Comparison of ENCODE assay signal across 10 mouse cellular contexts in the genomic region with DNA sequence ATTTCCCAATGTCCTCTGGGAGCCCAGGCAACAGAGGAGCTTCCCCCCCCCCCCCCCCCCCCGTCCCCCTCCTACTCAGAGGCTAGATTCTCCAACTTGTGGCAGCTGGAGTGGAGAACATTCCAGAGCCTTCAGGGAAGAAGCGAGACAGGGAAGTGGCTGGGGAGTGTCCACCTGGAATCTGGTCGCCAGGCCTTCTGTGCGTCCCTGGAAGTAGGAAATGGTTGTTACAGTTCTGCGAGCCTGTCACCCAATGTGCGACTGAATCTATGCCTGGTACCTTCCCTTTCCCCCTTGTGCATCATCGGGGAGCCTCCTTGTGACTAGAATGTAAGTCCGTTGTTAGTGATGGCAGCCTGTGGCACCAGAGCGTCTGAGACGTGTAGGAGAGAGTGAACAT. TPM values are rescaled to one million over a fixed set of nuclear protein-coding genes. Genes with fewer than 3 reads are reported as not detected.
DNase-seq lines count a peak whose midpoint lies in the region; ATAC-seq and TF ChIP-seq lines count a peak whose summit lies in the region.
"Had no signal": no experiment of that assay in that cellular context is flagged by ENCODE, and none has a peak within 500 bp of the region (broad histone marks: within the 10 kb centered on the region; RNA-seq: fewer than 3 reads in every experiment).

No protein-coding gene starts in this region.

- no peak overlapping the region; the same call in 1 of the 2 replicates for H3K9ac ChIP-seq in hindbrain, embryonic 13.5 days
- H3K9ac ChIP-seq: forebrain, embryonic 13.5 days had no signal

- DNase-seq in heart, adult 18-20 months: peak; percentile 19 to 33
- no peak for DNase-seq in heart, postnatal 25 days (ENCODE audit: low spot score)
- peak; percentile 17 for DNase-seq in right cerebral cortex, adult 18-20 months
- no peak for DNase-seq in right cerebral cortex, postnatal 4 days
- DNase-seq in lung, adult 2 months: peak; percentile 37
- no peak for DNase-seq in embryo, embryonic 9.5 days (ENCODE audit: extremely low spot score)
- DNase-seq in thymus, postnatal 0 days (ENCODE audit: low spot score): no peak
- DNase-seq: cerebellum, adult 11 months had no signal

- 37% methylated on average over 10 of the region's 10 CpGs for WGBS in lung, adult 2 months
- 72% methylated on average over 9 of the region's 10 CpGs for WGBS in hindbrain, embryonic 13.5 days

- H3K27me3 ChIP-seq in hindbrain, embryonic 13.5 days: no peaks in the 10 kb centered on the region
- H3K27me3 ChIP-seq: forebrain, embryonic 13.5 days had no signal

- H3K9me3 ChIP-seq in hindbrain, embryonic 13.5 days: no peaks in the 10 kb centered on the region
- H3K9me3 ChIP-seq: forebrain, embryonic 13.5 days had no signal

- H3K4me1 ChIP-seq in lung, adult 2 months (ENCODE audit: control insufficient read depth, insufficient read depth, low read length): no peaks in the 10 kb centered on the region; the same call in 1 of the 2 replicates
- H3K4me1 ChIP-seq in hindbrain, embryonic 13.5 days (replicated peaks): peaks cover 6% of the 10 kb centered on the region; the same call in 1 of the 2 replicates

- H3K36me3 ChIP-seq in hindbrain, embryonic 13.5 days: no peaks in the 10 kb centered on the region

- ATAC-seq in hindbrain, embryonic 13.5 days (ENCODE audit: low FRiP score): no peak
- ATAC-seq: forebrain, embryonic 13.5 days had no signal

- H3K27ac ChIP-seq in hindbrain, embryonic 13.5 days: no peak overlapping the region
- H3K27ac ChIP-seq: forebrain, embryonic 13.5 days had no signal

- intact Hi-C loops in heart, postnatal 25 days (cut with DNase I): no loop called here

- no peak for TF ChIP-seq CTCF in lung, adult 2 months (IDR thresholded peaks at IDR 0.05; ENCODE audit: insufficient read depth, low read length)

- no peak for TF ChIP-seq POLR2A in lung, adult 2 months (IDR thresholded peaks at IDR 0.05; ENCODE audit: borderline replicate concordance, extremely low read depth, low read depth, low read length)

- peak overlapping the region; percentile 41 for H3K4me3 ChIP-seq in lung, adult 2 months (replicated peaks; ENCODE audit: extremely low read depth, low read depth, low read length)
- H3K4me3 ChIP-seq in hindbrain, embryonic 13.5 days: no peak overlapping the region
- H3K4me3 ChIP-seq: forebrain, embryonic 13.5 days had no signal

- H3K4me2 ChIP-seq in hindbrain, embryonic 13.5 days: no peak overlapping the region
- H3K4me2 ChIP-seq: forebrain, embryonic 13.5 days had no signal

RNA-seq across cellular contexts. Expression of a gene that starts 2.4 kb away (rescaled TPM):
- 1 to 10 TPM; 4.3 to 6.8 TPM for total RNA-seq in heart, adult 18-20 months (2021)
- total RNA-seq in heart, postnatal 25 days (2021): 1 to 10 TPM; 6.6 to 7.8 TPM
- 7.9 and 8.3 TPM in 2 replicates for polyA plus RNA-seq in lung, adult 2 months (2012; rRNA removed)
- 17.5 and 18.4 TPM in 2 replicates for polyA plus RNA-seq in hindbrain, embryonic 13.5 days (2015; fragmentation: Nextera tagmentation; extraction: Ambion mirVana)
- polyA plus RNA-seq in thymus, postnatal 0 days (2015; fragmentation: Nextera tagmentation; extraction: Ambion mirVana): 6.8 and 9.2 TPM in 2 replicates

RNA-seq across cellular contexts. Expression of a gene that starts 27.5 kb away (rescaled TPM):
- total RNA-seq in heart, adult 18-20 months (2021): 10 to 100 TPM; 24.0 to 31.6 TPM
- total RNA-seq in heart, postnatal 25 days (2021): 10 to 100 TPM; 24.5 to 28.1 TPM
- polyA plus RNA-seq in lung, adult 2 months (2012; rRNA removed): 5.1 and 6.1 TPM in 2 replicates
- polyA plus RNA-seq in hindbrain, embryonic 13.5 days (2015; fragmentation: Nextera tagmentation; extraction: Ambion mirVana): 5.5 and 8.0 TPM in 2 replicates
- 3.1 and 4.2 TPM in 2 replicates for polyA plus RNA-seq in thymus, postnatal 0 days (2015; fragmentation: Nextera tagmentation; extraction: Ambion mirVana)

RNA-seq across cellular contexts. Expression of a gene that starts 48.2 kb away (rescaled TPM):
- total RNA-seq in heart, adult 18-20 months (2021): 1 to 10 TPM; 4.2 to 7.5 TPM
- total RNA-seq in heart, postnatal 25 days (2021): 1 to 10 TPM; 6.2 to 8.2 TPM
- 1.1 and 1.9 TPM in 2 replicates for polyA plus RNA-seq in lung, adult 2 months (2012; rRNA removed)
- polyA plus RNA-seq in hindbrain, embryonic 13.5 days (2015; fragmentation: Nextera tagmentation; extraction: Ambion mirVana): 8.5 and 8.6 TPM in 2 replicates
- polyA plus RNA-seq in thymus, postnatal 0 days (2015; fragmentation: Nextera tagmentation; extraction: Ambion mirVana): 0.90 and 1.1 TPM in 2 replicates

RNA-seq across cellular contexts. Expression of a gene that starts 49.9 kb away (rescaled TPM):
- 1 to 10 TPM; 8.6 to 8.7 TPM for total RNA-seq in heart, adult 18-20 months (2021)
- total RNA-seq in heart, postnatal 25 days (2021): 1 to 10 TPM; 7.0 to 8.7 TPM
- 1.5 and 2.6 TPM in 2 replicates for polyA plus RNA-seq in lung, adult 2 months (2012; rRNA removed)
- 15.1 and 15.2 TPM in 2 replicates for polyA plus RNA-seq in hindbrain, embryonic 13.5 days (2015; fragmentation: Nextera tagmentation; extraction: Ambion mirVana)
- polyA plus RNA-seq in thymus, postnatal 0 days (2015; fragmentation: Nextera tagmentation; extraction: Ambion mirVana): 6.4 and 6.9 TPM in 2 replicates

Comparison
In these comparisons a context has a peak if more than half of its experiments do, and no peak if none do; other contexts are left out.
1. DNase-seq: peak in heart, adult 18-20 months (2 of 2), right cerebral cortex, adult 18-20 months (single experiment) and lung, adult 2 months (single experiment); none in heart, postnatal 25 days (single experiment), right cerebral cortex, postnatal 4 days (single experiment), embryo, embryonic 9.5 days (single experiment) and thymus, postnatal 0 days (single experiment).